Mouse (Mus musculus): ENCODE measurements around the gene Cyp3a57. TPM values are rescaled to one million over a fixed set of nuclear protein-coding genes. Genes with fewer than 3 reads are reported as not detected.
"Not testable (repeated sequence)": the region's sequence is repeated elsewhere in the genome, so short reads cannot be mapped to it uniquely, and the experiment has no call there.

Cyp3a57 gene
- polyA plus RNA-seq, 1 experiment = not detected

DNA sequence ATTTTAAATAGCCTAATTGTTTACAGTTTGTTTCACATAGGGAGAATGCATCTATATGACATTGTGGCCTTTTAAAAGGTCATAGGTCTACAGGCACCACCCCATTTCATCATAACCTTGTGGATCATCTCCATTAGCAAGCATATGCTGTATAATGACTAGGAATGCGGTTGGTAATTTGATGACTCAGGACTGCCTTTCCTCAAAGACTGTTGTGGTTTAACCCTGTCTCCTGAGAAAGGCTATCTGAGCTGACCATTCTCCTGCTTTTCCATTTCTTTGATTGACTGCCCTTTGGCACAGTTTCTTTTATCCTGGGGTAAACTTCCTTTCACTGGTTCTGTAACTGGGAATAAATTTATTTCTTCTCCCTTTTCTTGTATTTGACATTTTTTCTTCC, 8.0 kb downstream of the Cyp3a57 start:
- WGBS = 65% methylated on average over 1 of the region's 1 CpGs
- Histone ChIP-seq H3K4me3 (replicated peaks; ENCODE audit: control insufficient read depth, low read depth, low read length) (no peak overlapping the region), H3K4me1 (ENCODE audit: control insufficient read depth, insufficient read depth, low read length) (no peaks in the 10 kb centered on the region), H3K27ac (ENCODE audit: control insufficient read depth, insufficient read depth, low read depth, low read length, poor library complexity) (no peak overlapping the region)
- TF ChIP-seq POLR2A (IDR thresholded peaks at IDR 0.05; ENCODE audit: borderline replicate concordance, control insufficient read depth, low read depth, low read length) (no peak), CTCF (IDR thresholded peaks at IDR 0.05; ENCODE audit: control insufficient read depth, insufficient read depth, low read length) (no peak)

DNA sequence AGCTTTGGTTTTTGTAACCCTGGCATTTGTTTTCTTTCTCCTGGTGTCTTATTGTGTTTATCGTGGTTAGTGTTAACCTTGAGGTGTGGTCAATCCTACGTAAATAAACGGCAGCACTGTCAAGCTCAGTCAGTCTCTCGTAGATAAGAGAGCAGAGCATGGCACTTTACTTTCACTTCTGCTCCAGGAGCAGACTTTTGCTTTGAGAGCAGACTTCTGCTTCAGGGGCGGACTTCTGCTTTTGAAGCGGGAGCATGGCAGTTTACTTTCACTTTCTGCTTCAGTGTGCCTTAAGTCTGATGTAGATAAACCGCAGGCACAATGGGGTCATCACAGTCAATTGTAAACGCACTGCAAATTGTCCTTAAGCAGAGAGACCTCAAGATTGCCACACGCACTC, 70.3 kb downstream of the Cyp3a57 start:
- H3K27ac ChIP-seq (ENCODE audit: control insufficient read depth, insufficient read depth, low read depth, low read length, poor library complexity); H3K4me3 ChIP-seq (replicated peaks; ENCODE audit: control insufficient read depth, low read depth, low read length); H3K4me1 ChIP-seq (ENCODE audit: control insufficient read depth, insufficient read depth, low read length): not testable (repeated sequence)
- WGBS = 76% methylated on average over 9 of the region's 9 CpGs

DNA sequence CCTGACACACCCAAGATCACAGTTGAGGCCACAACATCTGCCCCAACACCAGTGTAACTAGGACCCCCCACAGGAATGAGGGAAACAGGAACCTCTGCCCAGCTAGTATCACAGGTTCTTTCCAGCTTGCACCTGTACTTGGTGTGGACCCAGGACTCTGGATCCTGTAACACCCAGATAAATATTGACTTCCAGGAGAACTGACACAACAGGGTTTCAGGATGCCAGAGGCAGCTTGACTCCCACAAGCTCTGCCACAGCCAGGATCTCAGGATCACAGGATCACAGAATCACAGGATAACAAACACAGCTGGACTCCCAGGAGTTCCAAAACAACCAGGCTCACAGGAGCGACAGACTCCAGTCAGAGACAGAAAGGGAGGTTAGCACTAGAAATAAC, 77.2 kb downstream of the Cyp3a57 start:
- Histone ChIP-seq H3K27ac (ENCODE audit: control insufficient read depth, insufficient read depth, low read depth, low read length, poor library complexity) (no peak overlapping the region), H3K4me1 (ENCODE audit: control insufficient read depth, insufficient read depth, low read length) (no peaks in the 10 kb centered on the region), H3K4me3 (replicated peaks; ENCODE audit: control insufficient read depth, low read depth, low read length) (no peak overlapping the region)
- no peak for TF ChIP-seq CTCF (IDR thresholded peaks at IDR 0.05; ENCODE audit: control insufficient read depth, insufficient read depth, low read length)
- TF ChIP-seq POLR2A (IDR thresholded peaks at IDR 0.05; ENCODE audit: borderline replicate concordance, control insufficient read depth, low read depth, low read length) = no peak
- WGBS = 71% methylated on average over 1 of the region's 1 CpGs

DNA sequence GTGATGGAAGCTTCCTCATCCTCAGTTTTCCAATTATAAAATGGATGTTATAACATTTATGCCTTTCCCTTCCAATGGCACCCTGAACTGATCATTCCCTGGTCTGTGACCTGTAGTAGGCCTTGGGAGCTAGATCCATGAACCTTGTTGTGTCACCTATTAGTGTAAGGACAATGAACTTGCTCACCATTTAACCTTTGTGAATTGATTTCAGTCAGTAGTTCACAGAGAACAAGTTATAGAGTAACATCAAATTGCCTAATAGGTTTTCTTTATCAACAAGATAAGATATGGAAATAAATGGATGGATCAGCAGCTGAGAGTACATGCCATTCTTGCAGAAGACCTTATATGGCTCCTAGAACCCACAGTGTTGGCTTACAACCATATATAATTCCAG, 85.9 kb downstream of the Cyp3a57 start:
- H3K27ac ChIP-seq (ENCODE audit: control insufficient read depth, insufficient read depth, low read depth, low read length, poor library complexity) = no peak overlapping the region
- no peaks in the 10 kb centered on the region for H3K4me1 ChIP-seq (ENCODE audit: control insufficient read depth, insufficient read depth, low read length)
- TF ChIP-seq CTCF (IDR thresholded peaks at IDR 0.05; ENCODE audit: control insufficient read depth, insufficient read depth, low read length) (no peak), POLR2A (IDR thresholded peaks at IDR 0.05; ENCODE audit: borderline replicate concordance, control insufficient read depth, low read depth, low read length) (no peak)
- H3K4me3 ChIP-seq (replicated peaks; ENCODE audit: control insufficient read depth, low read depth, low read length) = no peak overlapping the region

DNA sequence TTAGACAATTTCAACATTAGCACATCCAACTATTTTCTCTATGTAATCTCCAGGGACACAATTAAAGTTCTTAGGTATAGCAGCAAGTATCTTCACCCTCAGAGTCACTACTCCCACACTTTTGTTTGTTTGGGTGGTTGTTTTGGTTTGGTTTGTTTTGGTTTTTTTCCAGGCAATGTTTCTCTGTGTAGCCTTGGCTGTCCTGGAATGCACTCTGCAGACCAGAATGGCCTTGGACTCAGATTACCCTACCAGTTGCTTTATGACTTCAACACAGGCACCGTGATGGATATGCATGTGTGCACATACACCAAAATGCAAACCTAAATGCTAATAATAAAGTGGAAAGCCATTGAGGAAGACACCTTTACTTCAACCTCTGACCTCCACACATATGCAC, 88.6 kb downstream of the Cyp3a57 start:
- no peaks in the 10 kb centered on the region for H3K4me1 ChIP-seq (ENCODE audit: control insufficient read depth, insufficient read depth, low read length)
- H3K4me3 ChIP-seq (replicated peaks; ENCODE audit: control insufficient read depth, low read depth, low read length) = no peak overlapping the region
- no peak overlapping the region for H3K27ac ChIP-seq (ENCODE audit: control insufficient read depth, insufficient read depth, low read depth, low read length, poor library complexity)
- 77% methylated on average over 1 of the region's 1 CpGs for WGBS
- TF ChIP-seq CTCF (IDR thresholded peaks at IDR 0.05; ENCODE audit: control insufficient read depth, insufficient read depth, low read length) (no peak), POLR2A (IDR thresholded peaks at IDR 0.05; ENCODE audit: borderline replicate concordance, control insufficient read depth, low read depth, low read length) (no peak)

Other genes starting within 250 kb of the Cyp3a57 start
- 143 and 318 TPM in 2 replicates for gene Arpc1b, start 231.1 kb upstream of the Cyp3a57 start, polyA plus RNA-seq (2011; ENCODE audit: insufficient read depth, insufficient read length, low replicate concordance, missing spikeins)
- 74.2 and 101 TPM in 2 replicates for gene Pdap1, start 205.0 kb upstream of the Cyp3a57 start, polyA plus RNA-seq (2011; ENCODE audit: insufficient read depth, insufficient read length, low replicate concordance, missing spikeins)
- 121 and 164 TPM in 2 replicates for gene Bud31, start 204.9 kb upstream of the Cyp3a57 start, polyA plus RNA-seq (2011; ENCODE audit: insufficient read depth, insufficient read length, low replicate concordance, missing spikeins)
- 5.2 and 10.9 TPM in 2 replicates for gene Ptcd1, start 178.2 kb upstream of the Cyp3a57 start, polyA plus RNA-seq (2011; ENCODE audit: insufficient read depth, insufficient read length, low replicate concordance, missing spikeins)
- 28.2 and 46.9 TPM in 2 replicates for gene Cpsf4, start 178.1 kb upstream of the Cyp3a57 start, polyA plus RNA-seq (2011; ENCODE audit: insufficient read depth, insufficient read length, low replicate concordance, missing spikeins)
- gene Atp5j2, start 153.2 kb upstream of the Cyp3a57 start, polyA plus RNA-seq (2011; ENCODE audit: insufficient read depth, insufficient read length, low replicate concordance, missing spikeins) = 218 and 277 TPM in 2 replicates
- gene Zkscan14, start 143.4 kb upstream of the Cyp3a57 start, polyA plus RNA-seq (2011; ENCODE audit: insufficient read depth, insufficient read length, low replicate concordance, missing spikeins) = 7.0 and 12.5 TPM in 2 replicates
- gene Zkscan5, start 140.7 kb upstream of the Cyp3a57 start, polyA plus RNA-seq (2011; ENCODE audit: insufficient read depth, insufficient read length, low replicate concordance, missing spikeins) = 3.4 and 5.1 TPM in 2 replicates
- 7.7 and 19.8 TPM in 2 replicates for gene Zfp655, start 113.6 kb upstream of the Cyp3a57 start, polyA plus RNA-seq (2011; ENCODE audit: insufficient read depth, insufficient read length, low replicate concordance, missing spikeins)
- 1.7 and 4.7 TPM in 2 replicates for gene Zscan25, start 64.8 kb upstream of the Cyp3a57 start, polyA plus RNA-seq (2011; ENCODE audit: insufficient read depth, insufficient read length, low replicate concordance, missing spikeins)
- not detected in 2 replicates for gene Cyp3a16, start 124.4 kb downstream of the Cyp3a57 start, polyA plus RNA-seq (2011; ENCODE audit: insufficient read depth, insufficient read length, low replicate concordance, missing spikeins)
- gene Cyp3a41b, start 239.5 kb downstream of the Cyp3a57 start, polyA plus RNA-seq (2011; ENCODE audit: insufficient read depth, insufficient read length, low replicate concordance, missing spikeins) = not detected in 2 replicates

Data from bone marrow, adult 2 months (tissue).